Mouse (Mus musculus) left cerebral cortex, adult 9 months (tissue): ENCODE results near the gene Slc35e1.

Experiments
- DNase-seq, 2 experiments: peaks; one replicate each; pipeline ENCODE4 v3.0.0; 2022; ENCODE audit warnings: low spot score in 2 of 2

The Slc35e1 gene

GRCm38 (mm10) chr8:72485456-72486199 is 6.8 kb downstream of the Slc35e1 start:
- DNase-seq = peak in 1 of 2 experiments; percentile 46

GRCm38 (mm10) chr8:72474826-72475546 is 17.4 kb downstream of the Slc35e1 start, which contains the start of gene Cherp:
TSS of gene Cherp (minus strand) at chr8:72475226.
- peak; percentile 96 to 97 for DNase-seq

GRCm38 (mm10) chr8:72470684-72471083 is 21.7 kb downstream of the Slc35e1 start:
- DNase-seq = no peak

- no peak for DNase-seq
Measured at GRCm38 (mm10) chr8:72469984-72470383, 22.4 kb downstream of the Slc35e1 start.

- DNase-seq = no peak
Measured at GRCm38 (mm10) chr8:72469243-72469642, 23.2 kb downstream of the Slc35e1 start.

- no peak for DNase-seq
Measured at GRCm38 (mm10) chr8:72464211-72464610, 28.2 kb downstream of the Slc35e1 start.

- no peak for DNase-seq
Measured at GRCm38 (mm10) chr8:72459881-72460533, 32.4 kb downstream of the Slc35e1 start.

- no peak for DNase-seq
Measured at GRCm38 (mm10) chr8:72458457-72458856, 34.0 kb downstream of the Slc35e1 start.

GRCm38 (mm10) chr8:72457806-72458205 is 34.6 kb downstream of the Slc35e1 start:
- DNase-seq = no peak

- no peak for DNase-seq
Measured at GRCm38 (mm10) chr8:72455317-72455716, 37.1 kb downstream of the Slc35e1 start.

- no peak for DNase-seq
Measured at GRCm38 (mm10) chr8:72453904-72454303, 38.5 kb downstream of the Slc35e1 start.

- DNase-seq = no peak
Measured at GRCm38 (mm10) chr8:72451516-72451915, 40.9 kb downstream of the Slc35e1 start.

- no peak for DNase-seq
Measured at GRCm38 (mm10) chr8:72445071-72445470, 47.3 kb downstream of the Slc35e1 start.

- DNase-seq = no peak
Measured at GRCm38 (mm10) chr8:72443994-72444350, 48.4 kb downstream of the Slc35e1 start.

- DNase-seq = peak; percentile 96 to 99
Measured at GRCm38 (mm10) chr8:72443338-72443993, 48.9 kb downstream of the Slc35e1 start, which contains the start of the genes Calr3 and 1700030K09Rik. TSS of gene Calr3 (minus strand) at chr8:72443870. TSS of gene 1700030K09Rik (plus strand) at chr8:72443880.

GRCm38 (mm10) chr8:72438248-72439015 is 54.0 kb downstream of the Slc35e1 start:
- no peak for DNase-seq

- DNase-seq = no peak
Measured at GRCm38 (mm10) chr8:72434952-72435351, 57.5 kb downstream of the Slc35e1 start.
